Mouse (Mus musculus): Measurements from ENCODE around the gene Cep57l1. TPM values are rescaled to one million over a fixed set of nuclear protein-coding genes. Genes with fewer than 3 reads are reported as not detected.

Gene Cep57l1
- total and polyA plus RNA-seq, 3 experiments, result 16.7 to 19.2 TPM; not detected in 1

DNA sequence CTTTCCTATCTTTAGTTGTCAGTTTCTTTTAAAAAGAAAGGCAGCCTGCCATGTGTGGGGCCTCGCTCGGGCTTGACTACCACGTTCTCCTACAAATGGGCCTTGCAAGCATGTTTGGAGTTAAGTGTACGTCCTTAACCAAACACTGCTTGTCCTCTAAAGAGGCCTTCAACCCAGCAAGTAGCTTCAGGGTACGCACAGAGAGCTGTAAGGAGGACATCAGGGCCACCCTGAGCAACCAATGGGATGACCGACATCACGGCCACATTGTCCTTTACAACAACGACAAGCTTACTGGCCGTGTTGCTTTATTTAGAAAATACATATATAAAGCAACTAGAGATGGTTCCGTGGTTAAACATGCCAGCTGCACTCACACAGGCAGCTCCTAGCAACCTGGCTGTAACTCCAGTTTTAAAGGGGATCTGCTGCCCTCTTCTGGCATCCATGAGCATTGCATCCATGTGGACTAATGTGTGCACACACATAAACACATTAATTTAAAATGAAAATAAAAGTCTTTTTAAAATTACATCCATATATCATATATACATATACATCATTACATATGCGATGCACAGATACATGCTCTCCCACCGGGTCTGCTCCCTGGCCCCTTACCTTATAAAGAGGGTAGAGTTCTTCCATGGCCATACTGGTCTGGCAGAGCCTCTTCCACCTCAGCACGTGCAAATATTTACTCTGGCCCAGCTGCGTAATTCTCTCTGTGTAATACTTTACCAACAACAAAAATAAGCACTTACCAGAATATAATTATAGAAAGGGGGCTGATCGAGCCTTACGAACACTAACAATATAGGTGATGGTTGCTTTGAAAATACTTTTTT lies 126.9 kb downstream of the Cep57l1 start:
- DNase-seq (ENCODE audit: low read depth, low spot score), result peak; percentile 83
- Histone ChIP-seq H3K27ac (ENCODE audit: control insufficient read depth, low read depth, low read length) (no peak overlapping the region), H3K4me3 (ENCODE audit: control insufficient read depth in 1 of 2, insufficient read depth in 1 of 2, low read depth in 2 of 2, low read length in 2 of 2) (peak overlapping the region in 1 of 2 experiments; percentile 18; a peak in 1 of 4 replicates), H3K9me3 (replicated peaks; ENCODE audit: insufficient read depth, low read length) (no peaks in the 10 kb centered on the region), H3K27me3 (ENCODE audit: control insufficient read depth in 1 of 2, insufficient read depth in 2 of 2, low read length in 2 of 2) (peaks cover 0 to 8% of the 10 kb centered on the region in 2 experiments; a peak in 3 of 4 replicates), H3K79me2 (ENCODE audit: control insufficient read depth, insufficient read depth, low read length, poor library complexity) (no peaks in the 10 kb centered on the region), H3K4me1 (ENCODE audit: control insufficient read depth in 1 of 2, insufficient read depth in 2 of 2, low read length in 2 of 2) (no peaks in the 10 kb centered on the region), H3K9ac (ENCODE audit: control insufficient read depth, low read depth, low read length, poor library complexity, severe bottlenecking) (no peak overlapping the region; the same call in 1 of the 2 replicates), H3K36me3 (ENCODE audit: control insufficient read depth in 1 of 2, insufficient read depth in 2 of 2, low read length in 2 of 2) (no peaks in the 10 kb centered on the region; a peak in 1 of 4 replicates)
- 0 out of 2 replicates have a peak, but pooled peaks have one; percentile 12 for TF ChIP-seq USF1 (IDR thresholded peaks at IDR 0.05; ENCODE audit: low read depth, low read length)
- no peak for TF ChIP-seq MAX (IDR thresholded peaks at IDR 0.05; ENCODE audit: low read length)
- TF ChIP-seq TCF12 (IDR thresholded peaks at IDR 0.05; ENCODE audit: low read depth, low read length), result no peak
- TF ChIP-seq ZNF384 (IDR thresholded peaks at IDR 0.05; ENCODE audit: low read depth, low read length), result no peak
- TF ChIP-seq GATA1 (IDR thresholded peaks at IDR 0.05; ENCODE audit: low read depth, low read length), result no peak
- peak; percentile 52; the same call in 1 of the 2 replicates for TF ChIP-seq MYC (IDR thresholded peaks at IDR 0.05; ENCODE audit: low read depth, low read length)
- TF ChIP-seq ZC3H11A (IDR thresholded peaks at IDR 0.05; ENCODE audit: low read depth, low read length), result peak; percentile 79
- TF ChIP-seq TBP (IDR thresholded peaks at IDR 0.05; ENCODE audit: low read depth, low read length), result no peak
- TF ChIP-seq GABPA (IDR thresholded peaks at IDR 0.05; ENCODE audit: low read depth, low read length), result no peak
- TF ChIP-seq SMC3 (IDR thresholded peaks at IDR 0.05; ENCODE audit: low read depth, low read length), result peak; percentile 85
- peak; percentile 74 to 84 (median 77) for TF ChIP-seq CTCF (IDR thresholded peaks at IDR 0.05 in 2 of 3, conservative IDR thresholded peaks at IDR 0.05 in 1 of 3; ENCODE audit: control insufficient read depth in 1 of 3, insufficient read depth in 1 of 3, low read depth in 2 of 3, low read length in 3 of 3, poor library complexity in 1 of 3, severe bottlenecking in 1 of 3)
- TF ChIP-seq SIN3A (IDR thresholded peaks at IDR 0.05; ENCODE audit: low read length), result peak; percentile 22; the same call in 1 of the 2 replicates
- peak; percentile 8; the same call in 1 of the 2 replicates for TF ChIP-seq BHLHE40 (IDR thresholded peaks at IDR 0.05; ENCODE audit: borderline replicate concordance, low read depth, low read length)
- peak; percentile 86 for TF ChIP-seq RAD21 (IDR thresholded peaks at IDR 0.05; ENCODE audit: low read depth, low read length)
- peak; percentile 29; the same call in 1 of the 2 replicates for TF ChIP-seq JUND (IDR thresholded peaks at IDR 0.05; ENCODE audit: low read depth, low read length)

- Histone ChIP-seq H3K9me3 (replicated peaks; ENCODE audit: insufficient read depth, low read length) (no peaks in the 10 kb centered on the region), H3K4me1 (ENCODE audit: control insufficient read depth in 1 of 2, insufficient read depth in 2 of 2, low read length in 2 of 2) (no peaks in the 10 kb centered on the region), H3K9ac (ENCODE audit: control insufficient read depth, low read depth, low read length, poor library complexity, severe bottlenecking) (no peak overlapping the region), H3K79me2 (ENCODE audit: control insufficient read depth, insufficient read depth, low read length, poor library complexity) (no peaks in the 10 kb centered on the region), H3K27me3 (ENCODE audit: control insufficient read depth in 1 of 2, insufficient read depth in 2 of 2, low read length in 2 of 2) (no peaks in the 10 kb centered on the region; a peak in 1 of 4 replicates), H3K36me3 (ENCODE audit: control insufficient read depth in 1 of 2, insufficient read depth in 2 of 2, low read length in 2 of 2) (no peaks in the 10 kb centered on the region; a peak in 1 of 4 replicates), H3K27ac (ENCODE audit: control insufficient read depth, low read depth, low read length) (no peak overlapping the region), H3K4me3 (ENCODE audit: control insufficient read depth in 1 of 2, insufficient read depth in 1 of 2, low read depth in 2 of 2, low read length in 2 of 2) (no peak overlapping the region)
- TF ChIP-seq RAD21 (IDR thresholded peaks at IDR 0.05; ENCODE audit: low read depth, low read length), result peak; percentile 16
- 0 out of 2 replicates have a peak, but pooled peaks have one; percentile 2 for TF ChIP-seq ZC3H11A (IDR thresholded peaks at IDR 0.05; ENCODE audit: low read depth, low read length)
- TF ChIP-seq GABPA (IDR thresholded peaks at IDR 0.05; ENCODE audit: low read depth, low read length), result no peak
- no peak for TF ChIP-seq ZKSCAN1 (IDR thresholded peaks at IDR 0.05; ENCODE audit: low read depth, low read length)
- no peak for TF ChIP-seq MAFK (IDR thresholded peaks at IDR 0.05; ENCODE audit: borderline replicate concordance, low read depth, low read length)
- TF ChIP-seq MAX (IDR thresholded peaks at IDR 0.05; ENCODE audit: low read length), result no peak
- no peak for TF ChIP-seq GATA1 (IDR thresholded peaks at IDR 0.05; ENCODE audit: low read depth, low read length)
- TF ChIP-seq MEF2A (IDR thresholded peaks at IDR 0.05; ENCODE audit: extremely low read depth, insufficient replicate concordance, low read depth, low read length, poor library complexity, severe bottlenecking), result no peak
- no peak for TF ChIP-seq BHLHE40 (IDR thresholded peaks at IDR 0.05; ENCODE audit: borderline replicate concordance, low read depth, low read length)
- TF ChIP-seq CTCF (IDR thresholded peaks at IDR 0.05 in 2 of 3, conservative IDR thresholded peaks at IDR 0.05 in 1 of 3; ENCODE audit: control insufficient read depth in 1 of 3, insufficient read depth in 1 of 3, low read depth in 2 of 3, low read length in 3 of 3, poor library complexity in 1 of 3, severe bottlenecking in 1 of 3), result peak; percentile 14 to 52 (median 50); a peak in 3 of 6 replicates
- peak; percentile 56 for TF ChIP-seq SMC3 (IDR thresholded peaks at IDR 0.05; ENCODE audit: low read depth, low read length)
- DNase-seq (ENCODE audit: low read depth, low spot score), result peak; percentile 21
Observed at GRCm38 (mm10) chr10:41678746-41679360, 130.8 kb downstream of the Cep57l1 start.
